Mouse (Mus musculus) frontal cortex, adult (tissue): ENCODE results near the gene Mapk10.

Experiments
- ATAC-seq: cut with Nextera tagmentation; 2 replicates; pipeline ENCODE4 v1.9.2; 2017; ENCODE audit warnings: mild to moderate bottlenecking, moderate library complexity, mixed read lengths; ENCODE audit not compliant: low TSS enrichment

Gene Mapk10

GRCm38 (mm10) chr5:103211101-103211848, at the start of gene Mapk10:
Mapk10 (minus strand) TSS chr5:103211334.
- ATAC-seq = peak; percentile 89

- ATAC-seq = peak; percentile 89
Observed at GRCm38 (mm10) chr5:103256144-103256543, 45.0 kb upstream of the Mapk10 start.

GRCm38 (mm10) chr5:103242430-103242829, 31.3 kb upstream of the Mapk10 start:
- no peak for ATAC-seq

- ATAC-seq = no peak; the same call in 1 of the 2 replicates
Observed at GRCm38 (mm10) chr5:103231822-103232221, 20.7 kb upstream of the Mapk10 start.

- no peak for ATAC-seq
Observed at GRCm38 (mm10) chr5:103230334-103230733, 19.2 kb upstream of the Mapk10 start.

GRCm38 (mm10) chr5:103229321-103229720, 18.2 kb upstream of the Mapk10 start:
- peak; percentile 92 for ATAC-seq

GRCm38 (mm10) chr5:103221997-103222396, 10.9 kb upstream of the Mapk10 start:
- ATAC-seq = no peak

GRCm38 (mm10) chr5:103210644-103211043, 490 bp downstream of the Mapk10 start:
- ATAC-seq = peak; percentile 22

GRCm38 (mm10) chr5:103210018-103210417, 1.1 kb downstream of the Mapk10 start:
- no peak; the same call in 1 of the 2 replicates for ATAC-seq

- ATAC-seq = peak; percentile 19
Observed at GRCm38 (mm10) chr5:103209486-103209885, 1.6 kb downstream of the Mapk10 start.

GRCm38 (mm10) chr5:103208869-103209268, 2.3 kb downstream of the Mapk10 start:
- ATAC-seq = no peak

- ATAC-seq = peak; percentile 32
Observed at GRCm38 (mm10) chr5:103208021-103208511, 3.1 kb downstream of the Mapk10 start.

- ATAC-seq = 0 out of 2 replicates have a peak, but pooled peaks have one; percentile 18
Observed at GRCm38 (mm10) chr5:103197796-103198325, 13.3 kb downstream of the Mapk10 start.

- ATAC-seq = peak; percentile 42
Observed at GRCm38 (mm10) chr5:103194549-103194948, 16.6 kb downstream of the Mapk10 start.

GRCm38 (mm10) chr5:103193700-103194099, 17.4 kb downstream of the Mapk10 start:
- no peak for ATAC-seq

GRCm38 (mm10) chr5:103191577-103191976, 19.6 kb downstream of the Mapk10 start:
- no peak for ATAC-seq

- ATAC-seq = peak; percentile 85
Observed at GRCm38 (mm10) chr5:103184256-103184655, 26.9 kb downstream of the Mapk10 start.

GRCm38 (mm10) chr5:103181622-103182021, 29.5 kb downstream of the Mapk10 start:
- ATAC-seq = no peak

- peak; percentile 55 for ATAC-seq
Observed at GRCm38 (mm10) chr5:103177010-103177409, 34.1 kb downstream of the Mapk10 start.

GRCm38 (mm10) chr5:103175989-103176388, 35.1 kb downstream of the Mapk10 start:
- no peak for ATAC-seq

GRCm38 (mm10) chr5:103174607-103175006, 36.5 kb downstream of the Mapk10 start:
- ATAC-seq = peak; percentile 85

- no peak for ATAC-seq
Observed at GRCm38 (mm10) chr5:103171207-103171606, 39.9 kb downstream of the Mapk10 start.

GRCm38 (mm10) chr5:103167371-103167770, 43.8 kb downstream of the Mapk10 start:
- peak; percentile 88 for ATAC-seq
